Mouse (Mus musculus) liver, embryonic 15.5 days (tissue): ENCODE results near the gene Pde4d. TPM values are rescaled to one million over a fixed set of nuclear protein-coding genes. Genes with fewer than 3 reads are reported as not detected.

Experiments
- ATAC-seq: fragments of 200-750 bp; cut with Nextera tagmentation; 2 replicates; pipeline ENCODE4 v1.8.0; 2017; ENCODE audit warnings: moderate number of reproducible peaks, mild to moderate bottlenecking, moderate library complexity; ENCODE audit not compliant: insufficient read depth
- H3K27ac ChIP-seq: fragments of 300-500 bp; sonication (generic); replicated peaks from 2 replicates; pipeline ENCODE4 v1.5.1; 2015; ENCODE audit warnings: mild to moderate bottlenecking, inconsistent platforms
- H3K27me3 ChIP-seq: fragments of 300-500 bp; sonication (generic); 2 replicates; pipeline ENCODE4 v1.6.1; 2015; ENCODE audit warnings: mild to moderate bottlenecking, inconsistent platforms
- H3K36me3 ChIP-seq: fragments of 300-500 bp; sonication (generic); replicated peaks from 2 replicates; pipeline ENCODE4 v1.6.1; 2015; ENCODE audit warnings: moderate library complexity, mild to moderate bottlenecking, inconsistent platforms
- H3K4me1 ChIP-seq: fragments of 300-500 bp; sonication (generic); replicated peaks from 2 replicates; pipeline ENCODE4 v1.6.1; 2015; ENCODE audit warnings: inconsistent platforms
- H3K4me2 ChIP-seq: fragments of 300-500 bp; sonication (generic); 2 replicates; pipeline ENCODE4 v1.6.1; 2015; ENCODE audit warnings: moderate library complexity, mild to moderate bottlenecking, inconsistent platforms
- H3K4me3 ChIP-seq: fragments of 300-500 bp; sonication (generic); replicated peaks from 2 replicates; pipeline ENCODE4 v1.5.1; 2015; ENCODE audit warnings: mild to moderate bottlenecking, inconsistent platforms
- H3K9ac ChIP-seq: fragments of 300-500 bp; sonication (generic); 2 replicates; pipeline ENCODE4 v1.6.1; 2015; ENCODE audit warnings: moderate library complexity, mild to moderate bottlenecking, inconsistent platforms
- H3K9me3 ChIP-seq: fragments of 300-500 bp; sonication (generic); replicated peaks from 2 replicates; pipeline ENCODE4 v1.6.1; 2016; ENCODE audit warnings: inconsistent platforms
- WGBS: fragments of 180-500 bp; shearing (Covaris S2); methylation state at CpG from one replicate; pipeline ENCODE4 v1.1.7; 2015; ENCODE audit warnings: mixed read lengths; ENCODE audit not compliant: insufficient replicate concordance; 5-methylcytosine and 5-hydroxymethylcytosine counted together
- polyA plus RNA-seq: library from polyadenylated mRNA; unstranded; fragments of >200 nt; fragmentation: Nextera tagmentation; extraction: Ambion mirVana; gene quantifications from 2 replicates; pipeline ENCODE4 v1.2.1, GENCODE M21; 2015

Gene Pde4d
- polyA plus RNA-seq, 1 experiment from 2014 or later: 13.2 TPM

- ATAC-seq: no peak
- WGBS: 77% methylated on average over 2 of the region's 2 CpGs
- Histone ChIP-seq H3K27ac (no peak overlapping the region), H3K4me2 (no peak overlapping the region), H3K36me3 (no peaks in the 10 kb centered on the region), H3K9ac (no peak overlapping the region), H3K4me1 (no peaks in the 10 kb centered on the region), H3K27me3 (no peaks in the 10 kb centered on the region), H3K9me3 (no peaks in the 10 kb centered on the region), H3K4me3 (no peak overlapping the region)
Measured at GRCm38 (mm10) chr13:108601021-108601420, 151.3 kb downstream of the Pde4d start.

- no peaks in the 10 kb centered on the region for H3K4me1 ChIP-seq
- no peak overlapping the region for H3K4me2 ChIP-seq
- H3K27me3 ChIP-seq: no peaks in the 10 kb centered on the region
- H3K9me3 ChIP-seq: no peaks in the 10 kb centered on the region
- WGBS: 47% methylated on average over 1 of the region's 1 CpGs
- ATAC-seq: no peak
- no peak overlapping the region for H3K27ac ChIP-seq
- H3K9ac ChIP-seq: no peak overlapping the region
- no peaks in the 10 kb centered on the region for H3K36me3 ChIP-seq
- no peak overlapping the region for H3K4me3 ChIP-seq
Measured at GRCm38 (mm10) chr13:108603502-108603901, 153.8 kb downstream of the Pde4d start.

DNA sequence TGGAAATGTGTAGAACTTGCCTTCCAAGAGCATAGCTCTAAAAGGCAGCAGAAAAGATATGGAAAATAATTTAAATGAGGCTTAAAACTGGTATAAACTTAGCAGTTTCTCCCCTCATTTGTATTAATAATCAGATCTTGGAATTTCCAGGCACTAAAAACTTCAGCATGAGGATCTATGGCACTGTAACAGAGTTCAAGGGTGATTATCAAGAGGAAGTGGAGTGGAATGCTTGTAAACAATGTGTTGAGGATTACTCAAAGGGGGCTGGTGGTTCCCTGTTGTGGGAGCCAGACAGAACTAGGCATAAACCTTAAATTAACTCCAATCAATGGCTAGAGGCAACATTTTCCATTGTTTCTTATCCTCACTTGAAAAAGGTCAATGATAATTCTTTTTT, 154.5 kb downstream of the Pde4d start:
- no peak overlapping the region for H3K4me3 ChIP-seq
- H3K9ac ChIP-seq: no peak overlapping the region
- H3K4me2 ChIP-seq: no peak overlapping the region
- no peaks in the 10 kb centered on the region for H3K4me1 ChIP-seq
- no peaks in the 10 kb centered on the region for H3K9me3 ChIP-seq
- no peak for ATAC-seq
- H3K27me3 ChIP-seq: no peaks in the 10 kb centered on the region
- no peaks in the 10 kb centered on the region for H3K36me3 ChIP-seq
- no peak overlapping the region for H3K27ac ChIP-seq

- no peaks in the 10 kb centered on the region for H3K27me3 ChIP-seq
- no peak overlapping the region for H3K4me2 ChIP-seq
- H3K27ac ChIP-seq: no peak overlapping the region
- no peak for ATAC-seq
- 53% methylated on average over 1 of the region's 1 CpGs for WGBS
- no peaks in the 10 kb centered on the region for H3K36me3 ChIP-seq
- no peak overlapping the region for H3K4me3 ChIP-seq
- no peaks in the 10 kb centered on the region for H3K9me3 ChIP-seq
- no peaks in the 10 kb centered on the region for H3K4me1 ChIP-seq
- H3K9ac ChIP-seq: no peak overlapping the region
Measured at GRCm38 (mm10) chr13:108618207-108618606, 168.5 kb downstream of the Pde4d start.

GRCm38 (mm10) chr13:108622681-108623080, 172.9 kb downstream of the Pde4d start:
- WGBS: 44% methylated on average over 4 of the region's 4 CpGs

GRCm38 (mm10) chr13:108623929-108624328, 174.2 kb downstream of the Pde4d start:
- Histone ChIP-seq H3K36me3 (no peaks in the 10 kb centered on the region), H3K9me3 (no peaks in the 10 kb centered on the region), H3K9ac (no peak overlapping the region), H3K4me3 (no peak overlapping the region), H3K27me3 (no peaks in the 10 kb centered on the region), H3K4me2 (no peak overlapping the region), H3K27ac (no peak overlapping the region), H3K4me1 (no peaks in the 10 kb centered on the region)
- 57% methylated on average over 3 of the region's 3 CpGs for WGBS
- no peak for ATAC-seq

More at GRCm38 (mm10) chr13:108622681-108623080, 172.9 kb downstream of the Pde4d start:
- Histone ChIP-seq H3K36me3 (no peaks in the 10 kb centered on the region), H3K27ac (no peak overlapping the region), H3K9ac (no peak overlapping the region), H3K4me2 (no peak overlapping the region), H3K4me1 (no peaks in the 10 kb centered on the region), H3K27me3 (no peaks in the 10 kb centered on the region), H3K9me3 (no peaks in the 10 kb centered on the region), H3K4me3 (no peak overlapping the region)
- ATAC-seq: no peak

DNA sequence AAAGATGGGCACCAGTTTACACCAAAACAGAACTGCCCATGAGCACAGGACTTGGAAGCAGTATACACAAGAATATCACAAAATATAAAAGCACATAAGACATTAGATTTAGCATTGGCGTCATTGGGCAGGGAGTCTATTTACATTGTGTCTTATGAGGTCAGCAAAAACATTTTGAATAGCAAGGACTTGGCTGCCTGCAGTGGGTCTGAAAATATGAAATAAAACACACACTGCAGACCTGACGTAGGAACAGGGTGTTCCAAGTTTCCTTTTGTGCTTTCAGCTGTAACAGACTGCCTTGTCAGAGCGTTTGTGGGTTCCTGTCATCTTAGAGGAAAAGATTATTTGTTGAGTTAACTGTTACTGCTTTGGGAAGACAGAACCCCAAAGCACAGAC, 176.4 kb downstream of the Pde4d start:
- no peaks in the 10 kb centered on the region for H3K9me3 ChIP-seq
- H3K27me3 ChIP-seq: no peaks in the 10 kb centered on the region
- H3K27ac ChIP-seq: no peak overlapping the region
- no peak overlapping the region for H3K4me2 ChIP-seq
- H3K4me1 ChIP-seq: no peaks in the 10 kb centered on the region
- H3K4me3 ChIP-seq: no peak overlapping the region
- H3K36me3 ChIP-seq: no peaks in the 10 kb centered on the region
- no peak overlapping the region for H3K9ac ChIP-seq
- WGBS: 39% methylated on average over 3 of the region's 3 CpGs
- ATAC-seq: no peak

- no peak for ATAC-seq
- Histone ChIP-seq H3K4me1 (no peaks in the 10 kb centered on the region), H3K4me3 (no peak overlapping the region), H3K36me3 (no peaks in the 10 kb centered on the region), H3K9me3 (no peaks in the 10 kb centered on the region), H3K4me2 (no peak overlapping the region), H3K9ac (no peak overlapping the region), H3K27ac (no peak overlapping the region), H3K27me3 (no peaks in the 10 kb centered on the region)
- 59% methylated on average over 2 of the region's 2 CpGs for WGBS
Measured at GRCm38 (mm10) chr13:108628501-108628900, 178.8 kb downstream of the Pde4d start.

DNA sequence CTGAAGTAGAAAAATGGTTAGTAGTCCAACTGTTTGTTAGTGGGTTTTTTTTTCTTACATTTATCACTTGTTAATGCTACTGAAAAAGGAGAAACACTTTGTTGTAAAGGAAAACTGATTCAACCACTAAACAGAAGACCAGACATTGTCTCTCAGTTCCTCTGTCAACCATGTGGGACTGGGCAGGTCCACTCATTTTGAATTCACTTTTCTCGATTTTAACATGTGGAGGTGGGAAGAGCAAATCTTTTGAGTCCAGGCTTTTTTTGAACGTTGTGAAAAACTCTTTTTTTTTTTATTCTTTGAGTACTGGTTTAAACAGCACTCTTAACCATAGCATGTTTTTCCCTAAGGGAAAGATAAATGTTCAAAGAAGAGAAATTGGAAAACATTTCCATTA, 180.8 kb downstream of the Pde4d start:
- H3K4me1 ChIP-seq: no peaks in the 10 kb centered on the region
- no peak overlapping the region for H3K27ac ChIP-seq
- no peaks in the 10 kb centered on the region for H3K27me3 ChIP-seq
- WGBS: 38% methylated on average over 2 of the region's 2 CpGs
- H3K36me3 ChIP-seq: no peaks in the 10 kb centered on the region
- H3K4me3 ChIP-seq: no peak overlapping the region
- H3K9me3 ChIP-seq: no peaks in the 10 kb centered on the region
- ATAC-seq: no peak
- no peak overlapping the region for H3K9ac ChIP-seq
- H3K4me2 ChIP-seq: no peak overlapping the region

- H3K4me2 ChIP-seq: no peak overlapping the region
- 49% methylated on average over 3 of the region's 3 CpGs for WGBS
- no peak overlapping the region for H3K9ac ChIP-seq
- no peak overlapping the region for H3K27ac ChIP-seq
- H3K36me3 ChIP-seq: no peaks in the 10 kb centered on the region
- no peak for ATAC-seq
- H3K4me3 ChIP-seq: no peak overlapping the region
- no peaks in the 10 kb centered on the region for H3K9me3 ChIP-seq
- H3K27me3 ChIP-seq: no peaks in the 10 kb centered on the region
- H3K4me1 ChIP-seq: no peaks in the 10 kb centered on the region
Measured at GRCm38 (mm10) chr13:108631222-108631621, 181.5 kb downstream of the Pde4d start.

DNA sequence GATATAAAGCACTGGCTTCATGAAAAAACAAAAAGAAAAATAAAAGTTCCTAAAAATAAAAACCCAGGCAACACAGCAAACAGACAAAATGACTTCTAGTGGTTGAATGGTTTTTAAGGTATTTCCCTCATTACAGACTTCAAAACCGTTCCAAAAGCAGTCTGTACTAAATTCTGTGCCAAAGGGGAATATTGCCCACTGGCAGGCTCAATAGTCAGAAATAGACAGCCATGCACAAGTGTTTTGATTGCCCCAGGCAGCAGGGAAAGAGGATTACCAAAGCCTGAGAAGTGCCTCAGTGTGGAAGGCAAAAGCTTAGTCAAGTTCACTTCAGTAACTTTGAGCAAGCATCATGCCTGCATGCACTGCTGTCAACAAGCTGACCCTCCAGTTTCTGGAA, 186.8 kb downstream of the Pde4d start:
- Histone ChIP-seq H3K36me3 (no peaks in the 10 kb centered on the region), H3K4me3 (no peak overlapping the region), H3K9me3 (no peaks in the 10 kb centered on the region), H3K9ac (no peak overlapping the region), H3K27me3 (no peaks in the 10 kb centered on the region), H3K4me1 (no peaks in the 10 kb centered on the region), H3K27ac (no peak overlapping the region), H3K4me2 (no peak overlapping the region)
- ATAC-seq: no peak
- 44% methylated on average over 1 of the region's 1 CpGs for WGBS

DNA sequence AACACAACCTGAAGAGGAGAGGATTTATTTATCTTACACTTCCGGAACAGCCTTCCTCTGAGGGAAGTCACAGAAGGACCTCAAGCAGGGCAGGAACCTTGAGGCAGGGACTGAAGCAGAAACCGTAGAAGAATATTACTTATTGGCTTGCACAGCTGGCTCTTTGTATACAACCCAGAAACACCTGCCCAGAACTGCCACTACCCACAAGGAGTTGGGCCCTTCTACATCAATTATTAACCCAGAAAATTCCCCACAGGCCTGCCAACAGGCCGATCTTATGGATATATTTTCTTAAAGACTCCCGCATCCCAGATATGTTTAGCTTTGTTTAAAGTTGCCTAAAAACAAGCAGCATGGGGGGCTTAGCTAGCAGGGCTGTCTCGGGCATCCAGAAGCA, 192.5 kb downstream of the Pde4d start:
- H3K9me3 ChIP-seq: no peaks in the 10 kb centered on the region
- no peak overlapping the region for H3K9ac ChIP-seq
- no peak overlapping the region for H3K27ac ChIP-seq
- no peak overlapping the region for H3K4me2 ChIP-seq
- WGBS: 53% methylated on average over 5 of the region's 5 CpGs
- ATAC-seq: no peak
- no peaks in the 10 kb centered on the region for H3K27me3 ChIP-seq
- H3K4me1 ChIP-seq: no peaks in the 10 kb centered on the region
- H3K36me3 ChIP-seq: no peaks in the 10 kb centered on the region
- no peak overlapping the region for H3K4me3 ChIP-seq
